ENCODE assay signal across 10 mouse cellular contexts in the genomic region with DNA sequence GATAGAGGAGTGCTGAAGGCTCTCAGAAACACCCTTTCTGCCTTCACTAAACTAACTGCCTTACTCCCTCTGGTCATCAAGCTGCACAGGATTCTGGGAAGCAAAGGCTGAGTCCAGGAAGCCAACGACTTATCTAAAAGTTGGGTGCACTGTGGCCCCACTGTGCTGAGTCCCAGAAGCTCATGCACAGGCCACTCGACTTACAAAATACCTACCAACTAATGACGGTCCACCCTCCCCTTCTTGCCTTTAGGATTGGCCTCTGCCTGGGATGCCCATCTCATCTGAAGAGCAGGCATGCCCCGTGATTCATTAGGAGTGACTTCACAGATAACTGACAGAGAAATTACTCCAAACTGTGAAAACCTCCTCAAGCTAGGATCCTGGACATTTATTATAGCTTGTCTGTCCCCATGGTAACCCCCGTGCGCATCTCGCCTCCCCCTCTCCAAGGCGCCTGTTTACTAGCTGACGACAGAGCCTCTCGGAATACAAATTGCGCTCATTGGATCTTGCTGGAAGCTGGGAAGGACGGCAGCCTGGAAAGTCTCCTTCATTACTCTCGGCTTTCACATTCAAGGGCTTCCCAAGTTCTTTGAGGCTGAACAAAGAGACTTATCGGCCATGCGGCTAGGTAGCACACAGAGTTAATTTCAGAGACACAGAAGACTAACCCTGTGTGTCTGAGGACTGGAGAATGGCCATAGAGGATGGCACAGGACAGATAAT.
DNase-seq lines count a peak whose midpoint lies in the region; ATAC-seq lines count a peak whose summit lies in the region.
"Had no signal": no experiment of that assay in that cellular context is flagged by ENCODE, and none has a peak within 500 bp of the region (broad histone marks: within the 10 kb centered on the region; RNA-seq: fewer than 3 reads in every experiment).

No protein-coding gene starts in this region.

- H3K4me3 ChIP-seq in forebrain, embryonic 13.5 days: no peak overlapping the region
- H3K4me3 ChIP-seq in midbrain, embryonic 13.5 days (replicated peaks): no peak overlapping the region
- H3K4me3 ChIP-seq: embryonic facial prominence, embryonic 12.5 days had no signal

- H3K9ac ChIP-seq in forebrain, embryonic 13.5 days: peak overlapping the region; percentile 43
- peak overlapping the region; percentile 24; the same call in 1 of the 2 replicates for H3K9ac ChIP-seq in midbrain, embryonic 13.5 days (replicated peaks)
- H3K9ac ChIP-seq: embryonic facial prominence, embryonic 12.5 days had no signal

- 24% methylated on average over 15 of the region's 15 CpGs for WGBS in forebrain, embryonic 13.5 days
- WGBS in midbrain, embryonic 13.5 days: 33% methylated on average over 15 of the region's 15 CpGs

- H3K36me3 ChIP-seq in forebrain, embryonic 13.5 days (ENCODE audit: poor library complexity, severe bottlenecking): no peaks in the 10 kb centered on the region
- H3K36me3 ChIP-seq in midbrain, embryonic 13.5 days: no peaks in the 10 kb centered on the region
- H3K36me3 ChIP-seq: embryonic facial prominence, embryonic 12.5 days had no signal

- no peaks in the 10 kb centered on the region for H3K9me3 ChIP-seq in forebrain, embryonic 13.5 days (replicated peaks)
- no peaks in the 10 kb centered on the region for H3K9me3 ChIP-seq in midbrain, embryonic 13.5 days
- H3K9me3 ChIP-seq: embryonic facial prominence, embryonic 12.5 days had no signal

- intact Hi-C loops in heart, postnatal 14 days (cut with DNase I): no loop called here

- H3K27me3 ChIP-seq in forebrain, embryonic 13.5 days: peaks cover 24% of the 10 kb centered on the region
- H3K27me3 ChIP-seq in midbrain, embryonic 13.5 days: peaks cover 45% of the 10 kb centered on the region
- H3K27me3 ChIP-seq: embryonic facial prominence, embryonic 12.5 days had no signal

- peak overlapping the region; percentile 86 for H3K27ac ChIP-seq in forebrain, embryonic 13.5 days
- peak overlapping the region; percentile 87 for H3K27ac ChIP-seq in midbrain, embryonic 13.5 days
- H3K27ac ChIP-seq: embryonic facial prominence, embryonic 12.5 days had no signal

- peak; percentile 93 for ATAC-seq in forebrain, embryonic 13.5 days
- ATAC-seq in midbrain, embryonic 13.5 days: peak; percentile 92
- ATAC-seq: intestine, embryonic 16.5 days had no signal

- peaks cover 23% of the 10 kb centered on the region for H3K4me1 ChIP-seq in forebrain, embryonic 13.5 days
- H3K4me1 ChIP-seq in midbrain, embryonic 13.5 days (replicated peaks): peaks cover 26% of the 10 kb centered on the region
- H3K4me1 ChIP-seq: embryonic facial prominence, embryonic 12.5 days had no signal

- peak overlapping the region; percentile 37 for H3K4me2 ChIP-seq in forebrain, embryonic 13.5 days
- H3K4me2 ChIP-seq in midbrain, embryonic 13.5 days (replicated peaks): peak overlapping the region; percentile 18
- H3K4me2 ChIP-seq: embryonic facial prominence, embryonic 12.5 days had no signal

- DNase-seq in brain, embryonic 18.5 days (ENCODE audit: low read depth, low spot score): peak; percentile 67
- peak; percentile 48 for DNase-seq in layer of hippocampus, adult 9-11 months
- DNase-seq in natural killer cell, adult 2 months (ENCODE audit: low spot score in 2 of 2): no peak
- no peak for DNase-seq in MN1 (ENCODE audit: low spot score)
- DNase-seq in adrenal gland, postnatal 4 days (ENCODE audit: low spot score in 2 of 2): no peak
- DNase-seq in heart, postnatal 14 days: no peak

Comparison
In these comparisons a context has a peak if more than half of its experiments do, and no peak if none do; other contexts are left out.
1. DNase-seq: peak in brain, embryonic 18.5 days (single experiment) and layer of hippocampus, adult 9-11 months (single experiment); none in natural killer cell, adult 2 months (0 of 2), MN1 (single experiment), adrenal gland, postnatal 4 days (0 of 2) and heart, postnatal 14 days (0 of 2).